22 mouse cellular contexts compared by ENCODE assay signal in the genomic region with DNA sequence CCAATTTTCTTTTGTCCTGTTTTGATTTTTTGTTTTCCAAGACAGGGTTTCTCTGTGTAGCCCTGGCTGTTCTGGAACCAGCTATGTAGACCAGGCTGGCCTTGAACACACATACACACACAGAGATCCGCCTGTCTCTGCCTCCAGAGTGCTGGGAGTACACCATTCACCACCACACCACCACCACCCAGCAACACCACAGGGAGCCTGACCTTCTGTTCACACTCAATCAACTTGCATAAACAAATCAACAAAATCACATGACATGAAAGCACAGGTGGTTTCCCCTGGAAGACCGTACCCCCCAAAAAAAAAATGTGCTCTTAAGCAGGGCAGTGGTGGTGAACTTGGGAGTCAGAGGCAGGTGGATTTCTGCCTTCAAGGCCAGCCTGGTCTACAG. TPM values are rescaled to one million over a fixed set of nuclear protein-coding genes. Genes with fewer than 3 reads are reported as not detected.
DNase-seq lines count a peak whose midpoint lies in the region; ATAC-seq and TF ChIP-seq lines count a peak whose summit lies in the region.
"Had no signal": no experiment of that assay in that cellular context is flagged by ENCODE, and none has a peak within 500 bp of the region (broad histone marks: within the 10 kb centered on the region; RNA-seq: fewer than 3 reads in every experiment).

No protein-coding gene starts in this region.

- DNase-seq in embryonic facial prominence, embryonic 14.5 days (ENCODE audit: low spot score): no peak
- no peak for DNase-seq in embryonic facial prominence, embryonic 10.5 days (ENCODE audit: low spot score)
- DNase-seq in R1 (ENCODE audit: low read depth, low spot score): peak; percentile 49
- no peak for DNase-seq in thymus, adult 18-20 months
- DNase-seq: adrenal gland, postnatal 10 days; adrenal gland, postnatal 36 days; gastrocnemius, postnatal 25 days; heart, adult 18-20 months; kidney, adult 11 months; kidney, adult 8-10 months had no signal

- H3K27ac ChIP-seq in embryonic facial prominence, embryonic 14.5 days (replicated peaks; ENCODE audit: low read depth, low read length): no peak overlapping the region
- no peak overlapping the region for H3K27ac ChIP-seq in embryonic facial prominence, embryonic 10.5 days (replicated peaks)
- H3K27ac ChIP-seq in ES-Bruce4 (ENCODE audit: insufficient read depth, low read length): no peak overlapping the region
- H3K27ac ChIP-seq in forebrain, embryonic 12.5 days: no peak overlapping the region
- H3K27ac ChIP-seq: embryonic facial prominence, embryonic 13.5 days; forebrain, embryonic 15.5 days; heart, embryonic 10.5 days; hindbrain, embryonic 12.5 days; hindbrain, embryonic 15.5 days; kidney, embryonic 15.5 days had no signal

- TF ChIP-seq CTCF in E14TG2a.4 (conservative IDR thresholded peaks at IDR 0.05; ENCODE audit: low read length): no peak
- no peak for TF ChIP-seq CTCF in ES-Bruce4 (IDR thresholded peaks at IDR 0.05; ENCODE audit: low read depth, low read length)

- H3K9me3 ChIP-seq in embryonic facial prominence, embryonic 14.5 days (ENCODE audit: control insufficient read depth, low read length): no peaks in the 10 kb centered on the region
- no peaks in the 10 kb centered on the region for H3K9me3 ChIP-seq in embryonic facial prominence, embryonic 10.5 days
- H3K9me3 ChIP-seq in E14TG2a.4 (ENCODE audit: low read length) (no peaks in the 10 kb centered on the region), ES-Bruce4 (replicated peaks; ENCODE audit: control insufficient read depth, insufficient read depth, low read length, poor library complexity, severe bottlenecking) (no peaks in the 10 kb centered on the region)
- H3K9me3 ChIP-seq in forebrain, embryonic 12.5 days: no peaks in the 10 kb centered on the region
- H3K9me3 ChIP-seq: embryonic facial prominence, embryonic 13.5 days; forebrain, embryonic 15.5 days; heart, embryonic 10.5 days; hindbrain, embryonic 12.5 days; hindbrain, embryonic 15.5 days; kidney, embryonic 15.5 days had no signal

- H3K9ac ChIP-seq in embryonic facial prominence, embryonic 14.5 days (ENCODE audit: low read depth, low read length): peak overlapping the region; percentile 3; the same call in 1 of the 2 replicates
- no peak overlapping the region for H3K9ac ChIP-seq in ES-Bruce4 (ENCODE audit: low read depth, poor library complexity, severe bottlenecking)
- no peak overlapping the region for H3K9ac ChIP-seq in forebrain, embryonic 12.5 days
- H3K9ac ChIP-seq: embryonic facial prominence, embryonic 13.5 days; forebrain, embryonic 15.5 days; hindbrain, embryonic 12.5 days; hindbrain, embryonic 15.5 days; kidney, embryonic 15.5 days had no signal

- no peak for TF ChIP-seq POLR2A in ES-Bruce4 (IDR thresholded peaks at IDR 0.05; ENCODE audit: insufficient read depth, low read length)

- no peaks in the 10 kb centered on the region for H3K36me3 ChIP-seq in embryonic facial prominence, embryonic 14.5 days (ENCODE audit: control insufficient read depth, insufficient read depth, low read length)
- H3K36me3 ChIP-seq in embryonic facial prominence, embryonic 10.5 days (replicated peaks): 0 out of 2 replicates have a peak, but pooled peaks cover 3% of the 10 kb centered on the region
- H3K36me3 ChIP-seq in E14TG2a.4 (ENCODE audit: insufficient read depth, low read length) (peaks cover 73% of the 10 kb centered on the region), ES-Bruce4 (ENCODE audit: control insufficient read depth, insufficient read depth, low read length, poor library complexity, severe bottlenecking) (no peaks in the 10 kb centered on the region; the same call in 1 of the 2 replicates)
- no peaks in the 10 kb centered on the region for H3K36me3 ChIP-seq in forebrain, embryonic 12.5 days (replicated peaks)
- H3K36me3 ChIP-seq: embryonic facial prominence, embryonic 13.5 days; forebrain, embryonic 15.5 days; heart, embryonic 10.5 days; hindbrain, embryonic 12.5 days; hindbrain, embryonic 15.5 days; kidney, embryonic 15.5 days had no signal

- H3K4me1 ChIP-seq in embryonic facial prominence, embryonic 14.5 days (ENCODE audit: control insufficient read depth, insufficient read depth, low read length): peaks cover 16% of the 10 kb centered on the region
- H3K4me1 ChIP-seq in embryonic facial prominence, embryonic 10.5 days: peaks cover 28% of the 10 kb centered on the region
- H3K4me1 ChIP-seq in E14TG2a.4 (replicated peaks; ENCODE audit: low read depth, low read length): peaks cover 86% of the 10 kb centered on the region
- peaks cover 7% of the 10 kb centered on the region for H3K4me1 ChIP-seq in ES-Bruce4 (ENCODE audit: control insufficient read depth, insufficient read depth, low read length)
- peaks cover 32% of the 10 kb centered on the region for H3K4me1 ChIP-seq in forebrain, embryonic 12.5 days

- H3K27me3 ChIP-seq in embryonic facial prominence, embryonic 14.5 days (replicated peaks; ENCODE audit: control insufficient read depth, insufficient read depth, low read length): no peaks in the 10 kb centered on the region; the same call in 1 of the 2 replicates
- no peaks in the 10 kb centered on the region for H3K27me3 ChIP-seq in embryonic facial prominence, embryonic 10.5 days (replicated peaks; ENCODE audit: low read depth, poor library complexity, severe bottlenecking)
- H3K27me3 ChIP-seq in E14TG2a.4 (ENCODE audit: insufficient read depth, low read length): no peaks in the 10 kb centered on the region
- no peaks in the 10 kb centered on the region for H3K27me3 ChIP-seq in ES-Bruce4 (ENCODE audit: control insufficient read depth, insufficient read depth, low read length, poor library complexity, severe bottlenecking)
- peaks cover 6% of the 10 kb centered on the region for H3K27me3 ChIP-seq in forebrain, embryonic 12.5 days
- H3K27me3 ChIP-seq: embryonic facial prominence, embryonic 13.5 days; forebrain, embryonic 15.5 days; hindbrain, embryonic 12.5 days; hindbrain, embryonic 15.5 days; kidney, embryonic 15.5 days; Patski had no signal

- no peak overlapping the region for H3K4me2 ChIP-seq in embryonic facial prominence, embryonic 14.5 days (ENCODE audit: low read depth, low read length)
- no peak overlapping the region for H3K4me2 ChIP-seq in forebrain, embryonic 12.5 days
- H3K4me2 ChIP-seq: embryonic facial prominence, embryonic 13.5 days; forebrain, embryonic 15.5 days; hindbrain, embryonic 12.5 days; hindbrain, embryonic 15.5 days; kidney, embryonic 15.5 days had no signal

- WGBS in embryonic facial prominence, embryonic 14.5 days: 76% methylated on average over 2 of the region's 2 CpGs
- 85% methylated on average over 2 of the region's 2 CpGs for WGBS in embryonic facial prominence, embryonic 10.5 days
- 90% methylated on average over 2 of the region's 2 CpGs for WGBS in forebrain, embryonic 12.5 days

- no peak overlapping the region for H3K4me3 ChIP-seq in embryonic facial prominence, embryonic 14.5 days (ENCODE audit: low read depth, low read length)
- H3K4me3 ChIP-seq in embryonic facial prominence, embryonic 10.5 days: no peak overlapping the region
- peak overlapping the region; percentile 39 for H3K4me3 ChIP-seq in E14TG2a.4 (replicated peaks; ENCODE audit: low read length)
- H3K4me3 ChIP-seq in ES-Bruce4 (ENCODE audit: low read depth, low read length): no peak overlapping the region
- H3K4me3 ChIP-seq in forebrain, embryonic 12.5 days (replicated peaks): no peak overlapping the region
- H3K4me3 ChIP-seq: embryonic facial prominence, embryonic 13.5 days; forebrain, embryonic 15.5 days; heart, embryonic 10.5 days; hindbrain, embryonic 12.5 days; hindbrain, embryonic 15.5 days; kidney, embryonic 15.5 days had no signal

- ATAC-seq in embryonic facial prominence, embryonic 14.5 days (ENCODE audit: low read depth): no peak
- ATAC-seq in forebrain, embryonic 12.5 days (ENCODE audit: low FRiP score): no peak
- ATAC-seq: activated CD4-positive, CD25-positive, alpha-beta regulatory T cell, adult 4 months; CD4-positive, CD25-positive, alpha-beta regulatory T cell, adult 4 months; forebrain, embryonic 15.5 days; Patski had no signal

- 0 out of 2 replicates have a peak, but pooled peaks have one; percentile 22 for TF ChIP-seq EP300 in ES-Bruce4 (IDR thresholded peaks at IDR 0.05; ENCODE audit: insufficient read depth, low read depth, low read length)

RNA-seq across cellular contexts. Expression of gene Fbrsl1, which starts 3.8 kb away (rescaled TPM):
- 14.6 and 14.7 TPM in 2 replicates for polyA plus RNA-seq in embryonic facial prominence, embryonic 14.5 days (2014; fragmentation: Nextera tagmentation; extraction: Ambion mirVana)
- 21.5 and 23.5 TPM in 2 replicates for polyA plus RNA-seq in embryonic facial prominence, embryonic 10.5 days (2016; fragmentation: Nextera tagmentation; extraction: Ambion mirVana)
- 51.7 and 65.7 TPM in 2 replicates for polyA plus RNA-seq in ES-Bruce4 (2011; ENCODE audit: insufficient read depth, insufficient read length, low read depth, missing spikeins)
- polyA plus RNA-seq in forebrain, embryonic 12.5 days (2016; fragmentation: Nextera tagmentation; extraction: Ambion mirVana): 39.5 and 39.8 TPM in 2 replicates
